Mouse (Mus musculus): ENCODE data around the gene Aldh18a1.
"Not testable (repeated sequence)": the region's sequence is repeated elsewhere in the genome, so short reads cannot be mapped to it uniquely, and the experiment has no call there.

Aldh18a1 gene

GRCm38 (mm10) chr19:40588293-40588654 lies at the start of gene Aldh18a1:
TSS of gene Aldh18a1 (minus strand) at chr19:40588463.
- DNase-seq (ENCODE audit: low read depth, low spot score): peak; percentile 93

- DNase-seq (ENCODE audit: low read depth, low spot score): no peak
Measured at GRCm38 (mm10) chr19:40637601-40638000, 49.3 kb upstream of the Aldh18a1 start.

- no peak for DNase-seq (ENCODE audit: low read depth, low spot score)
Measured at GRCm38 (mm10) chr19:40637091-40637490, 48.8 kb upstream of the Aldh18a1 start.

GRCm38 (mm10) chr19:40633144-40633543 lies 44.9 kb upstream of the Aldh18a1 start:
- no peak for DNase-seq (ENCODE audit: low read depth, low spot score)

- no peak for DNase-seq (ENCODE audit: low read depth, low spot score)
Measured at GRCm38 (mm10) chr19:40632668-40633067, 44.4 kb upstream of the Aldh18a1 start.

GRCm38 (mm10) chr19:40632193-40632592 lies 43.9 kb upstream of the Aldh18a1 start:
- DNase-seq (ENCODE audit: low read depth, low spot score): no peak

- no peak for DNase-seq (ENCODE audit: low read depth, low spot score)
Measured at GRCm38 (mm10) chr19:40630606-40631005, 42.3 kb upstream of the Aldh18a1 start.

GRCm38 (mm10) chr19:40630096-40630495 lies 41.8 kb upstream of the Aldh18a1 start:
- DNase-seq (ENCODE audit: low read depth, low spot score): no peak

GRCm38 (mm10) chr19:40628950-40629349 lies 40.7 kb upstream of the Aldh18a1 start:
- DNase-seq (ENCODE audit: low read depth, low spot score): no peak

GRCm38 (mm10) chr19:40625935-40626334 lies 37.7 kb upstream of the Aldh18a1 start:
- no peak for DNase-seq (ENCODE audit: low read depth, low spot score)

GRCm38 (mm10) chr19:40621616-40622015 lies 33.4 kb upstream of the Aldh18a1 start:
- DNase-seq (ENCODE audit: low read depth, low spot score): not testable (repeated sequence)

- DNase-seq (ENCODE audit: low read depth, low spot score): no peak
Measured at GRCm38 (mm10) chr19:40616021-40616420, 27.8 kb upstream of the Aldh18a1 start.

GRCm38 (mm10) chr19:40614811-40615210 lies 26.5 kb upstream of the Aldh18a1 start:
- DNase-seq (ENCODE audit: low read depth, low spot score): no peak

- DNase-seq (ENCODE audit: low read depth, low spot score): peak; percentile 95
Measured at GRCm38 (mm10) chr19:40611830-40612506, 23.7 kb upstream of the Aldh18a1 start, which contains the start of the genes Tctn3 and Entpd1. TSS of gene Tctn3 (minus strand) at chr19:40612233. TSS of gene Entpd1 (plus strand) at chr19:40612366.

- no peak for DNase-seq (ENCODE audit: low read depth, low spot score)
Measured at GRCm38 (mm10) chr19:40607676-40608075, 19.4 kb upstream of the Aldh18a1 start.

GRCm38 (mm10) chr19:40605189-40605588 lies 16.9 kb upstream of the Aldh18a1 start:
- DNase-seq (ENCODE audit: low read depth, low spot score): no peak

- DNase-seq (ENCODE audit: low read depth, low spot score): no peak
Measured at GRCm38 (mm10) chr19:40601870-40602269, 13.6 kb upstream of the Aldh18a1 start.

GRCm38 (mm10) chr19:40600846-40601245 lies 12.6 kb upstream of the Aldh18a1 start:
- not testable (repeated sequence) for DNase-seq (ENCODE audit: low read depth, low spot score)

- no peak for DNase-seq (ENCODE audit: low read depth, low spot score)
Measured at GRCm38 (mm10) chr19:40595831-40596230, 7.6 kb upstream of the Aldh18a1 start.

- DNase-seq (ENCODE audit: low read depth, low spot score): no peak
Measured at GRCm38 (mm10) chr19:40595231-40595630, 7.0 kb upstream of the Aldh18a1 start.

- DNase-seq (ENCODE audit: low read depth, low spot score): no peak
Measured at GRCm38 (mm10) chr19:40589530-40589880, 1.2 kb upstream of the Aldh18a1 start.

- peak; percentile 89 for DNase-seq (ENCODE audit: low read depth, low spot score)
Measured at GRCm38 (mm10) chr19:40588847-40589529, 725 bp upstream of the Aldh18a1 start.

All from embryo, embryonic 11.5 days (tissue).